Mouse (Mus musculus): ENCODE data around the gene Olfr767. TPM values are rescaled to one million over a fixed set of nuclear protein-coding genes. Genes with fewer than 3 reads are reported as not detected.
"Not testable (repeated sequence)": the region's sequence is repeated elsewhere in the genome, so short reads cannot be mapped to it uniquely, and the experiment has no call there.

Olfr767 gene
- not detected for total RNA-seq (2021)

- DNase-seq (ENCODE audit: low spot score in 2 of 2); intact Hi-C loops (cut with DNase I): not testable (repeated sequence)
These were observed at the start of gene Olfr767 for GRCm38 (mm10) chr10:129082810-129083209. TSS of gene Olfr767 (minus strand) at chr10:129082910.

- DNase-seq (ENCODE audit: low spot score in 2 of 2) = no peak
- intact Hi-C loops (cut with DNase I) = no loop called here
These were observed 35.1 kb upstream of the Olfr767 start, which contains the start of gene Olfr769 for GRCm38 (mm10) chr10:129117761-129118160. TSS of gene Olfr769 (minus strand) at chr10:129117861.

GRCm38 (mm10) chr10:129115146-129115545 is 32.4 kb upstream of the Olfr767 start:
- intact Hi-C loops (cut with DNase I) = no loop called here
- no peak for DNase-seq (ENCODE audit: low spot score in 2 of 2)

GRCm38 (mm10) chr10:129101231-129101630 is 18.5 kb upstream of the Olfr767 start:
- intact Hi-C loops (cut with DNase I) = no loop called here
- DNase-seq (ENCODE audit: low spot score in 2 of 2) = no peak

GRCm38 (mm10) chr10:129099275-129099674 is 16.6 kb upstream of the Olfr767 start, which contains the start of gene Olfr768:
TSS of gene Olfr768 (minus strand) at chr10:129099375.
- intact Hi-C loops (cut with DNase I) = no loop called here

GRCm38 (mm10) chr10:129068877-129069276 is 13.8 kb downstream of the Olfr767 start, which contains the start of gene Olfr766-ps1:
TSS of gene Olfr766-ps1 (minus strand) at chr10:129068977.
- no peak for DNase-seq (ENCODE audit: low spot score in 2 of 2)
- intact Hi-C loops (cut with DNase I) = no loop called here

More at GRCm38 (mm10) chr10:129099275-129099674, 16.6 kb upstream of the Olfr767 start, which contains the start of gene Olfr768:
- DNase-seq (ENCODE audit: low spot score in 2 of 2) = no peak

- intact Hi-C loops (cut with DNase I); DNase-seq (ENCODE audit: low spot score in 2 of 2): not testable (repeated sequence)
These were observed 32.8 kb downstream of the Olfr767 start, which contains the start of gene Olfr765 for GRCm38 (mm10) chr10:129049898-129050297. TSS of gene Olfr765 (minus strand) at chr10:129049998.

- intact Hi-C loops (cut with DNase I) = no loop called here
- no peak for DNase-seq (ENCODE audit: low spot score in 2 of 2)
These were observed 42.9 kb downstream of the Olfr767 start, which contains the start of gene Olfr764-ps1 for GRCm38 (mm10) chr10:129039796-129040195. TSS of gene Olfr764-ps1 (minus strand) at chr10:129039896.

GRCm38 (mm10) chr10:129028343-129028742 is 54.4 kb downstream of the Olfr767 start:
- intact Hi-C loops (cut with DNase I) = no loop called here

GRCm38 (mm10) chr10:129026018-129026662 is 56.6 kb downstream of the Olfr767 start:
- intact Hi-C loops (cut with DNase I) = loop anchor here (2.0 kb wide), 1 partner anchor 1067 kb away; no protein-coding TSS in a partner anchor
- peak; percentile 28 to 30 for DNase-seq (ENCODE audit: low spot score in 2 of 2)

More at GRCm38 (mm10) chr10:129028343-129028742, 54.4 kb downstream of the Olfr767 start:
- DNase-seq (ENCODE audit: low spot score in 2 of 2) = no peak

Other genes starting within 250 kb of the Olfr767 start
- 10 to 100 TPM; 12.8 to 14.9 TPM for gene Gdf11, start 191.2 kb downstream of the Olfr767 start, total RNA-seq (2021)
- 10 to 100 TPM; 65.0 to 74.0 TPM for gene Cd63, start 181.9 kb downstream of the Olfr767 start, total RNA-seq (2021)
- 1 to 10 TPM; 6.0 to 8.2 TPM for gene Rdh5, start 160.0 kb downstream of the Olfr767 start, total RNA-seq (2021)
- gene Bloc1s1, start 158.9 kb downstream of the Olfr767 start, total RNA-seq (2021) = 10 to 100 TPM; 81.4 to 86.2 TPM
- 10 to 100 TPM; 12.4 to 15.5 TPM for gene Itga7, start 149.1 kb downstream of the Olfr767 start, total RNA-seq (2021)
- gene Mettl7b, start 121.9 kb downstream of the Olfr767 start, total RNA-seq (2021) = not detected
- not detected for gene Olfr9, start 93.5 kb downstream of the Olfr767 start, total RNA-seq (2021)
- not detected for gene Olfr763, start 72.1 kb downstream of the Olfr767 start, total RNA-seq (2021)
- not detected for gene Olfr764-ps1, start 43.0 kb downstream of the Olfr767 start, total RNA-seq (2021)
- not detected for gene Olfr765, start 32.9 kb downstream of the Olfr767 start, total RNA-seq (2021)
- gene Olfr766-ps1, start 13.9 kb downstream of the Olfr767 start, total RNA-seq (2021) = not detected
- not detected for gene Olfr768, start 16.5 kb upstream of the Olfr767 start, total RNA-seq (2021)
- not detected for gene Olfr769, start 35.0 kb upstream of the Olfr767 start, total RNA-seq (2021)
- gene Olfr770, start 56.1 kb upstream of the Olfr767 start, total RNA-seq (2021) = not detected
- not detected for gene Olfr771, start 81.8 kb upstream of the Olfr767 start, total RNA-seq (2021)
- gene Olfr772, start 95.0 kb upstream of the Olfr767 start, total RNA-seq (2021) = not detected
- gene Olfr773, start 104.5 kb upstream of the Olfr767 start, total RNA-seq (2021) = not detected
- not detected for gene Olfr774, start 153.3 kb upstream of the Olfr767 start, total RNA-seq (2021)
- not detected for gene Olfr775, start 165.5 kb upstream of the Olfr767 start, total RNA-seq (2021)
- gene Olfr776, start 176.2 kb upstream of the Olfr767 start, total RNA-seq (2021) = not detected
- gene Olfr777, start 188.6 kb upstream of the Olfr767 start, total RNA-seq (2021) = not detected
- gene Olfr780, start 235.2 kb upstream of the Olfr767 start, total RNA-seq (2021) = not detected
- gene Olfr781, start 245.9 kb upstream of the Olfr767 start, total RNA-seq (2021) = not detected